Mouse (Mus musculus) erythroid progenitor cell, adult 5-6 weeks (primary cell): ENCODE measurements around the gene Fbxw24. TPM values are rescaled to one million over a fixed set of nuclear protein-coding genes. Genes with fewer than 3 reads are reported as not detected.
"Not testable (repeated sequence)": the region's sequence is repeated elsewhere in the genome, so short reads cannot be mapped to it uniquely, and the experiment has no call there.

Source experiments
- ATAC-seq: replicated peaks from 2 replicates; pipeline ENCODE4 v1.8.0; 2016; ENCODE audit warnings: moderate number of reproducible peaks, mild to moderate bottlenecking, moderate TSS enrichment, inconsistent platforms; ENCODE audit not compliant: poor library complexity, low FRiP score, severe bottlenecking
- total RNA-seq, 2 experiments: library from RNA; stranded (forward) in 1 of 2; stranded (reverse) in 1 of 2; fragments of 150-400 nt in 1 of 2; fragments of 186-747, 209-891 nt in 1 of 2; gene quantifications; 2 replicates each; pipeline versions ENCODE4 v1.2.3 to v1.2.4; 2015 to 2017; ENCODE audit warnings: low replicate concordance in 2 of 2

Gene Fbxw24
- total RNA-seq (2015; ENCODE audit: low replicate concordance) (not detected in 2 replicates), total RNA-seq (2017; ENCODE audit: low replicate concordance) (not detected in 2 replicates)

DNA sequence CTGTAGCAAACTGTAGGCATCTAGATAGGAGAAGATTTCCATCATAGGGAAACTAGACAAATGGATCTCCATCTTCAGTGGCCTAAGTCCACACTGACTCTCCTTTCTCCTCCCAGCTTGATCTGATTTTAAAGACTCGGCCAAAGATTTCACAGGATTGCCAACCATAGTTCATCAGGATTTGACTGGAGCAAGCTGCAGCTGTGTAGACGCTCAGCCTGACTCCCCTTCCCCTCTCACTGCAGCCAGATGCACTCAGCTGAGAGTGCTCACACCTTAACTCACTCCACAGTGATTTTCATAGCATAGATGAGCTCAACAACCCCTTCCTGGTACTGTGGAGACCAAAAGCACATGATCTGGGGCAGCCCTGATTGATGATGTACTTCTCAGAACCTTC lies at the start of gene Fbxw24:
TSS of gene Fbxw24 (minus strand) at position 101 of the 400 bp plus-strand sequence.
- not testable (repeated sequence) for ATAC-seq

DNA sequence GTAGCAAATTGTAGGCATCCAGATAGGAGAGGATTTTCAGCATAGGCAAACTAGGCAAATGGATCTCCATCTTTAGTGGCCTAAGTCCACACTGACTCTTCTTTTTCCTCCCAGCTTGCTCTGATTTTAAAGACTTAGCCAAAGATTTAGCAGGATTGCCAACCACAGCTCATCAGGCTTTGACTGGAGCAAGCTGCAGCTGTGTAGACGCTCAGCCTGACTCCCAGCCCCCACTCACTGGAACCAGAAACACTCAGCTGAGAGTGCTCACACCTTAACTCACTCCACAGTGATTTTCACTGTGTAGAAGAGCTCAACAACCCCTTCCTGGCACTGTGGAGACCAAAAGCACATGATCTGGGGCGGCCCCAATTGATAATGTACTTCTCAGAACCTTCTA lies 38.7 kb upstream of the Fbxw24 start, which contains the start of gene Fbxw25:
TSS of gene Fbxw25 (minus strand) at position 101 of the 400 bp plus-strand sequence.
- ATAC-seq = not testable (repeated sequence)

DNA sequence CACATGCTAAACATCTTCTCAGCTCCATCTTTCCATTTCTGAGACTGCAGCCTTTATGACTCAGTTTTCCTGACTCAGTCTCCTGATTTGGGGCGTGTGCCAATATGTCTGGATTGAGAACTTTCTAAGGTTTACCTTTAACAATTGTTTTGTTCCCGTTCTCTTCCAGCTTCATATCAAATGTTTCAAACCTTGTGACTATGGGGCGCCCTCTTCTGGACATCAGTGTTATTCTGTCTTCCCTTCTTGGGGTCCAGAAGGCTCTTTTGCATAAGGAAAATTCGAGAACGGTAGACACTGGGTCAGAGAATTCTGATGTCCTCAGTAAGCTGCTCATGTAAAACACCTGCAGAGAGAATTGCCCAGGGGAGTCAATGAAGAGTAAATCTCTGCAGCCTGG lies 19.0 kb downstream of the Fbxw24 start:
- ATAC-seq = not testable (repeated sequence)

DNA sequence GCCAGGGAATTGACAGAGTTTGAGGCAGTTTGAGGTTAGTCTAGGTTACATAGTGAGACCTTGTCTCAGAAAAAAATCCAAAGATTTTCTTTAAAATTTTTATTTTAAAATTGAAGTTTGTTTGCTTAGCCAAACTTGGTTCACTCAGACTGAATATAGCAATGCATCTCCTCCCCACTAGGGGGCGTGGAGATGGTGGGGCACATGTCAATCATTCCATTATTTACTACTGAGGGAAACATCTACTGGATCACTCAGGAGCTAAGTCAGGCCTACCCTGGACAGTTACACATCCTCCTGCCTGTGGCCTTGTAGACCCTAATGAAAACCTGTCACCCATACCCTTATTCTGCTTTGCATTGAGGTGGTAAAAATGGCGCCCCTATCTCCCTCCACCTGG lies 23.7 kb downstream of the Fbxw24 start:
- not testable (repeated sequence) for ATAC-seq

DNA sequence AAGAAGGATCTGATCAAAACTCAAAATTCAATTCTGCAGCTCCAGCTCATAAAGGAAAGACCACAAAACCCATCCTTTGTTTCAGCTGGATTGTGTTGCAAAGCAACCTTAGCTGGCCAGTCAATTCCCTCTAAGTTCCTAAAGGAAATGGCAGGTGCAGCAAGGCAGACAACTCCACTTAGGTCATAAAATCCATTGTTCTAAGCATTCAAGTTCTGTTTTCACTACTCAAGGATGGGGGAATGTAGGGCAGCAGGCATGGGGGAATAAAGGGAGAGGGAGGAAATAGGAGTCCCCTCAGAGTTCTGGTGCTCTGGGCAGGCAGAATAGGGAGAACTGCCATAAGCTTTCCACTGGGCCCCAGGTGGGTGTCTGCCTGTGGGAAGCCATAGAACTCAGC lies 28.6 kb downstream of the Fbxw24 start:
- ATAC-seq = no peak

DNA sequence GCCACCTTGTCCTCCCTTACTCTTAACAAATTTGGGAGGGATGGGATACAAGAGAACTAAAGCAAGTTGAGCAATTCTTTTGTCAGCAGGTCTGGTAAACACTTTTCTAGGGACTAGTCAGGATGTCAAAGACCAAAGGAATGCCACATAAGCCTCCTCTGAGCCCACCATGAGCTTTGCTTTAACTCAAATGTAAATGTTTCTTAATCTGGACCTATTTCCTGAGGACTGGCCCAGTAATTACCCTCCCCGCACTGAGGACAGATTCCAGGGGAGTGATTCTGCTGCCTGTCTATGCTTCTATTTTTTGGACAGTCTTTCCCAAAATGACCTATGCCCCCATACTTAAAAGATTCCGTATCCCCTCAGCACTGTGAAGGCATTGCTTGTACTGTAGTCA lies 31.0 kb downstream of the Fbxw24 start:
- ATAC-seq = no peak

DNA sequence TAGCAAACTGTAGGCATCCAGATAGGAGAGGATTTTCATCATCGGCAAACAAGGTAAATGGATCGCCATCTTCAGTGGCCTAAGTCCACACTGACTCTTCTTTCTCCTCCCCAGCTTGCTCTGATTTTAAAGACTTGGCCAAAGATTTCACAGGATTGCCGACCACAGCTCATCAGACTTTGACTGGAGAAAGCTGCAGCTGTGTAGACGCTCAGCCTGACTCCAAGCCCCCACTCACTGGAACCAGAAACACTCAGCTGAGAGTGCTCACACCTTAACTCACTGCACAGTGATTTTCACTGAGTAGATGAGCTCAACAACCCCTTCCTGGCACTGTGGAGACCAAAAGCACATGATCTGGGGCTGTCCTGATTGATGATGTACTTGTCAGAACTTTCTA lies 57.7 kb downstream of the Fbxw24 start, which contains the start of gene Fbxw15:
TSS of gene Fbxw15 (minus strand) at position 101 of the 400 bp plus-strand sequence.
- ATAC-seq = not testable (repeated sequence)

DNA sequence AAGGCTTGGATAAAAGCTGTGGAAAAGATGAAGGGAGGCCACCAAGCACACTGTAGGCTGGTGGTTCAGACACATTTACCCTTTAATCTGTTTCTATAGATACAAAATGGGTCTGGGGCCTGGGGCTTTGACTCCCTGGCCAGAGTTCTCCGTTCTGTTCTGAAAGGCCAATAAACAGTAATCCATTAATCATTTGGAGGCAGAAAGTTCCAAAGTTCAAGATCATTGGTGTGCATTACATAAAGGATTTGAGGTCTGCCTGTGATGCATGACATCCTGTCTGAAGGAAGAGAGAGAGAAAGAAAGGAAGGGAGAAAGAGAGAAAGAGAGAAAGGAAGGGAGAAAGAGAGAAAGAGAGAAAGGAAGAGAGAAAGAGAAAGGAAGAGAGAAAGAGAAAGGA lies 60.3 kb downstream of the Fbxw24 start:
- no peak for ATAC-seq

DNA sequence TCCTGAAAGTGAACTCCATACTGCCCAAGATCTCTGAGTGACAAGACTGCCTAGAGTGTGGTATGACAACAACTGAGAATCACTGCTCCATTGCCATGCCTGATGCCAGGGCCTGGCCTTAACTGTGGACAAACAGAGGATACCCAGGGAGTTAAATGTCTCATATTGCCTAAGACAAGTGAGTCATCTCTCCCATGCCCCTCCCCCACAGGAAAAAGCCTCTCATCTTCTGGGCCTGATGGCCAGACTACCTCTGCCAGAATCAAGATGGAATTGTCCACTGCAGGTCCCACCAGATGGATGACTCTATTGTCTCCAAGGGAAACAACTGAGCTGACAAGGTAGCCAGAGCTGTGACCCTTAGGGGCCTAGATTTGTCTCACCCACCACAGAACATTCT lies 63.8 kb downstream of the Fbxw24 start:
- ATAC-seq = not testable (repeated sequence)

DNA sequence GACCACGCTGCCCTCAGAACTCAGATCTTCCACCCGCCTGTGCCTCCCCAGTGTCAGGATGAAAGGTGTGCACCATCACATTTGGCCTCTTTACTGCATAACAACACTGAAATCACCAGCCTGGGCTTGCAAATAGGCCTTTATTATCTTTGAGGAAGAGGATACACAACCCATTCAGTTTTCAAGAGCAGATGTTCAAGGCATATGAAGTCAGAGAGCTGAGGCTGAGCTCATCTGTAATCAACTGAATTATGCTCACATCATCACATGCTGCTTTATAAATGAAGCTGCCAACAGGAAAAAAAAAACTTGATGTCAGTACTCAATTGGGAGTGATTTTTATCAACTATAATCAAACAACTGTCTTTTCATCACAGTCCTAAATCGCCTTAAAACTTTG lies 73.4 kb downstream of the Fbxw24 start:
- no peak for ATAC-seq

Other genes starting within 250 kb of the Fbxw24 start
- gene Fbxw22, start 221.8 kb downstream of the Fbxw24 start, total RNA-seq (2015; ENCODE audit: low replicate concordance) = not detected in 2 replicates
- gene Fbxw22, start 221.8 kb downstream of the Fbxw24 start, total RNA-seq (2017; ENCODE audit: low replicate concordance) = not detected in 2 replicates
- not detected in 2 replicates for gene Fbxw16, start 176.9 kb downstream of the Fbxw24 start, total RNA-seq (2015; ENCODE audit: low replicate concordance)
- gene Fbxw16, start 176.9 kb downstream of the Fbxw24 start, total RNA-seq (2017; ENCODE audit: low replicate concordance) = not detected in 2 replicates
- gene Fbxw19, start 130.2 kb downstream of the Fbxw24 start, total RNA-seq (2015; ENCODE audit: low replicate concordance) = not detected in 2 replicates
- not detected in 2 replicates for gene Fbxw19, start 130.2 kb downstream of the Fbxw24 start, total RNA-seq (2017; ENCODE audit: low replicate concordance)
- not detected in 2 replicates for gene Fbxw15, start 57.8 kb downstream of the Fbxw24 start, total RNA-seq (2015; ENCODE audit: low replicate concordance)
- not detected in 2 replicates for gene Fbxw15, start 57.8 kb downstream of the Fbxw24 start, total RNA-seq (2017; ENCODE audit: low replicate concordance)
- not detected in 2 replicates for gene Fbxw25, start 38.6 kb upstream of the Fbxw24 start, total RNA-seq (2015; ENCODE audit: low replicate concordance)
- not detected in 2 replicates for gene Fbxw25, start 38.6 kb upstream of the Fbxw24 start, total RNA-seq (2017; ENCODE audit: low replicate concordance)
- gene Fbxw18, start 76.6 kb upstream of the Fbxw24 start, total RNA-seq (2015; ENCODE audit: low replicate concordance) = not detected in 2 replicates
- gene Fbxw18, start 76.6 kb upstream of the Fbxw24 start, total RNA-seq (2017; ENCODE audit: low replicate concordance) = not detected in 2 replicates
- gene Fbxw26, start 120.0 kb upstream of the Fbxw24 start, total RNA-seq (2015; ENCODE audit: low replicate concordance) = not detected in 2 replicates
- gene Fbxw26, start 120.0 kb upstream of the Fbxw24 start, total RNA-seq (2017; ENCODE audit: low replicate concordance) = not detected in 2 replicates
- gene Fbxw27, start 164.6 kb upstream of the Fbxw24 start, total RNA-seq (2015; ENCODE audit: low replicate concordance) = not detected in 2 replicates
- not detected in 2 replicates for gene Fbxw27, start 164.6 kb upstream of the Fbxw24 start, total RNA-seq (2017; ENCODE audit: low replicate concordance)
- not detected in 2 replicates for gene Spink8, start 186.2 kb upstream of the Fbxw24 start, total RNA-seq (2015; ENCODE audit: low replicate concordance)
- gene Spink8, start 186.2 kb upstream of the Fbxw24 start, total RNA-seq (2017; ENCODE audit: low replicate concordance) = not detected in 2 replicates
- 12.2 and 18.7 TPM in 2 replicates for gene Nme6, start 206.7 kb upstream of the Fbxw24 start, total RNA-seq (2015; ENCODE audit: low replicate concordance)
- 9.0 and 10.0 TPM in 2 replicates for gene Nme6, start 206.7 kb upstream of the Fbxw24 start, total RNA-seq (2017; ENCODE audit: low replicate concordance)
- gene Camp, start 223.6 kb upstream of the Fbxw24 start, total RNA-seq (2015; ENCODE audit: low replicate concordance) = 769 and 967 TPM in 2 replicates
- gene Camp, start 223.6 kb upstream of the Fbxw24 start, total RNA-seq (2017; ENCODE audit: low replicate concordance) = 327 and 371 TPM in 2 replicates
- gene Cdc25a, start 249.5 kb upstream of the Fbxw24 start, total RNA-seq (2015; ENCODE audit: low replicate concordance) = 12.2 and 19.1 TPM in 2 replicates
- gene Cdc25a, start 249.5 kb upstream of the Fbxw24 start, total RNA-seq (2017; ENCODE audit: low replicate concordance) = 39.5 and 40.3 TPM in 2 replicates